Mouse (Mus musculus): Measurements from ENCODE around the gene Nrxn1.

Gene Nrxn1

DNA sequence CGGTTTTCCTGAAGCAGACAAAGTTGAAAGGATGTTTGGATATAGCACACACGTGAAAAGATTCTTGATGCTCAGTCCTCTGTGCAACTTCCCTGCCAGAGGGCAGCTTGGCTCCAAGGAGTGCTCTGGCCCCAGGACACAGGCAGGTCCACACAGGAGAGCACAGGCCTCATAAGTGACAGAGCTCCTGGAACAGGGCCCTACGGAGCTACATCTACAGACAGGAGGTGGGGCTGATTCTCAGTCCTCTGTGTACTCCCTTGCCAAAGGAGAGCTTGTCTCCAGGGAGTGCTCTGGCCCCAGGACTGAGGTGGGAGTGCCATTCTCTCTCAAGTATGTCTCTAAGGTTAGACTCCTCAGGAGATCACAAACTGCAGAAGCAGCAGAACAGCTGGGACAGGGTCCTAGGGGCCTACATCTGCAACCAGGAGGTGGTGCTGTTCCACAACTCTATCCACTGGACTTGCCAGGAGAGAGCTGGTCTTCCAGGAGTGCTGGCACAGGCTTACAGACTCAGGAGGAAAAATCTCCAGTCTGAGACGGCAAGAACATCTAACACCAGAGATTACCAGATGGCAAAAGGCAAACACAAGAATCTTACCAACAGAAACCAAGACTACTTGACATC is 129.9 kb downstream of the Nrxn1 start:
- no peak for DNase-seq (ENCODE audit: low spot score in 2 of 2)

DNA sequence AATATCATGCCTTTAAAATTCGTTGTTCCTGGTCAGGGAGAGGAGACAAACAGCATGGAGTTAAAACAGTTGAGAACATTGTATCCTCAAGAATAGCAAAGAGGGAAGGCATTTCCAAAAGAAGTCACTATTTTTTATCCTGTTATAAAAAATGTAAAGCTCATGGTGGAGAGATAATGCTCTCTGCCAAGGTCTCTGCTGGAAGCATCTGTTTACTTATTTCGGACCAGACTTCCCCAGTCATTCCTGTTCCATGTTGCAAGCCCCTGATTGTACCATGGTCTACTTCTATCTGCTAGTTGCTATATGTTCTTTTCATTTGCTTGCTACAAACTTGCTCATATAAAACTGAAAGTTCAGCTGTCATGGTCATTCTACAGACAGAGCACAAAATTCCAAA is 137.7 kb downstream of the Nrxn1 start:
- no peak for DNase-seq (ENCODE audit: low spot score in 2 of 2)

- no peak for DNase-seq (ENCODE audit: low spot score in 2 of 2)
Measured at GRCm38 (mm10) chr17:90934929-90935328, 157.9 kb downstream of the Nrxn1 start.

GRCm38 (mm10) chr17:90913320-90913719 is 179.6 kb downstream of the Nrxn1 start:
- no peak for DNase-seq (ENCODE audit: low spot score in 2 of 2)

GRCm38 (mm10) chr17:90912746-90913145 is 180.1 kb downstream of the Nrxn1 start:
- no peak for DNase-seq (ENCODE audit: low spot score in 2 of 2)

DNA sequence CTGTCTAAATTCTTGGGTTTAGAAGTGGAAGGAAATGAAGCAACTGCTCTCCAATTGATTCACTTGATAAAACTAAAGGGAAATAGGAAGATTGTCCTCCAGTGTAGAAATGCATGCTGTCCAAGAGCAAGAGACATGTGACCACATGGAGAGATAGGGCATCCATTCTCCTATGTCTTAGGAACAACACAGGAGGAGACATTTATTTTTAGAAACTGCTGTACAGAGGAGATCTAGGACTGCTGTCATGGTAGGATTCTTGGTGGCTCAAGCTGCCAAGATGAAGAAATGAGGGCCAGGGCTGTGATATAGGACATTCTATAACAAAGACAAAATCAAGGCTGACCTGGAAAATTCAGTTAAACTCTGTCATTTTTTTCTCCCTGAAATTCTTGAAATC is 180.5 kb downstream of the Nrxn1 start:
- DNase-seq (ENCODE audit: low spot score in 2 of 2) = no peak

DNA sequence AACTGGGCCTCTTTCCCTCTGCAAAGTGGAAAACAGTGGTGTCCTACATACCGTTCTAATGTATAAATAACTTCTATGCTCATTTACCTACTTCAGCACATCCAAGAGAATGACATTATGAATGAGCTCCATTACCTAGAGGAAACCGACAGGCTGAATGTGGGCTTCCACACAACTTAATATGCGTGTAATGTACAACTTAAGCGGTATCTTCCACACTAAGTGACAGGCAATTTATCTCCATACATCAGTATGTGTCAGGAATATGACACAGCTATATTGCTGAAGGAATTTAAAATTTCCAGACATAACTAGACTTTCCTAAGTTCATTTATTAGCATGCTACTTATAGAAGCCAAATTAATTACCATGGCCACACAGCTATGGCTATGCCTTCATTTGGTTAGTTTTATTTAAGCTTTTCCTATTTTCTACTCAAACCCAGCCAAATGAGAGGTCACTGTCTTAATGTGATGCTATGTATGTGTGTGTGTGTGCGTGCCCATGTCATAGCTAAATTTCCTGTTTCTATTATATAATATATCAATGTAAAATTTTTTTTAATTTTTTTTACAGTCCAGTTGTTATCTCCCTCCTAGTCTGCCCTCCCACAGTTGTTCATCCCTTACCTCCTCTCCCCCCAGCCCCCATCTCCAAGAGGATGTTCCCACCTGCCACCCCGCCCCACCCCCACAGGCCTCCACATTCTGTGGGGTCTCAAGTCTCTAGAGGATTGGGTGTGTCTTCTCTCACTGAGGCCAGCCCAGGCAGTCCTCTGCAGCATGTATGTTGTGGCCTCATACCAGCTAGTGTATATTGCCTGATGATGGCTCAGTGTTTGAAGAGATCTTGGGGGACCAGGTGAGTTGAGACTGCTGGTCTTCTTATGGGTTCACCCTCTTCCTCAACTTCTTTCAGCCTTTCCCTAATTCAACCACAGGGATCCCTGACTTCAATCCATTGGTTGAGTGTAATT is 186.5 kb downstream of the Nrxn1 start:
- no peak for DNase-seq (ENCODE audit: low spot score in 2 of 2)

DNA sequence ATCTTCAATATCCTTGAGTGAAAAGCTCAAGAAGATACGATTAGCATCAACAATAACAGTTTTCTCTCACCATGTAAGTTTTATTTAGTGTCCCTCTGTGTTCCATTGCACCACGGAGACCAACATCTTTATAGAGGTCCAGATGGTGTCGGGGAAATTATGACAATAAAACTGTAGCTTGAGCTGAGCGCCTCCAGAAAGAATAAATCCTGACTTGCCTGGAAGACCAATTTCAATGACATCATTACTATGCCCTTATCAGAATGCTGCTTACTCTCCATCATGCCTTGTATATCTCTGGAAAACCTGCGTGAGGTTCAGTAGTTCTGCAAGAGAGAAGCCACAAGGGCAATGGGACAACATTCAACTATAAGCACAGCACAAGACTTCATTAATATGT is 187.7 kb downstream of the Nrxn1 start:
- no peak for DNase-seq (ENCODE audit: low spot score in 2 of 2)

DNA sequence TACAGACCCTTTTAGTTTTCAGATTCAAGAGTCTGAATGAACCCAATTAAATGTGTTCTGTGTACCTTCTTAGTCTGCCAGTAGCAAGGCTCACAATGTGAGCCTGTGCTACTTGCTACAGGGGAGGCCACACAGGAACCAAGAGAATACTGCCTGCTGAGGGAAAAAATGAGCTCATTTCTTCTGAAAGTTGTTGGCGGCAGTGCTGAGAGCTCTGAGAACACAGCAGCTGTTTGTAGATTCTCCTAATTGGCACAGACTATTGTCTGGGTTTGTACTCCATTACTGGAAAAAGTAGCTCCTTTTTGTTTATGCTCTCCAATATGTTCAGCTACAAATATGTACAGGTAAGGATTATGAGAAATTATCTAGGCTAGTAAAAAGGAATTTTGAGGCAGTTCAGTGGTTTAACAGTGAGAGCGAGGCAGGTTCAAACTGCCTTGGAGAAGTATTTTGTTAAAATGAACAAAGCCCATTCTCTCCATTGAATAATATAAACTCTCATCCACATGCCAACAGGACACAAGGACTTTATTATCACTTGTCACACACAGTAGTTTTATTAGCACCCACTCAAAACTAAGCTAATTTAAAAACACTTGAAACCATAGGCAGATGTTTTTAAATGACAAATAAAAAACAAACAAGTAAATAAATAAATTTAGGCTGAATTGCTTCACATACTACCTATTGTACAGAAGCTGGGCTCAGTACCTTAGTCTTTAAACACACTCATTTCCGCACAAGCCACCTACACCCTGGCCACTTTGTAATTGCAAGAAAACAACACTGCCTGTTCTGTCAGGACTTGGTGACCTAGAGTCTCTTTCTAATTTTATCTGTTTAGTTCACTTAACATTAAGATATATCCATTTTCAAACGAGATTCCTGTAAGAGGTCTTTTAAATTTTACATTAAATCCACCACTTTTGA is 200.3 kb downstream of the Nrxn1 start:
- peak; percentile 45 to 75 for DNase-seq (ENCODE audit: low spot score in 2 of 2)

- no peak for DNase-seq (ENCODE audit: low spot score in 2 of 2)
Measured at GRCm38 (mm10) chr17:90891711-90892110, 201.2 kb downstream of the Nrxn1 start.

DNA sequence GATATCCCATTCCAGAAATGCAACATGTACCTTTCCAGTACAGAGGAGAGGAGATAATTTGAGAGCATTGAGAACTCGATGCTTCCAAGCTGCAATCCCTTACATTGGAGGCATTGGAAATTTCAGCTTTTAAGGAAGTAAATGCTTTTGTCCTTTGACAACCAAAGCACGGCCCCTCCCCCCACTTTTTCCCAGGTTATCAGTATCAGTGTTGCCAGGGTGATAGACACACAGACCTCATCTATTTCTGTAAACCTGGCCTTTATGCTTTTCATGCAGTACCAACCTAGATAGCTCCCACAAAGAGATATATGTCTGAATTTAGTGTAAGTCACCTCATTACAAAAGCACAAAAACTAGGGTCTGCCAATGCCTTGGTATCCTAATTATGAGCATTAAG is 235.6 kb downstream of the Nrxn1 start:
- DNase-seq (ENCODE audit: low spot score in 2 of 2) = no peak

- DNase-seq (ENCODE audit: low spot score in 2 of 2) = no peak
Measured at GRCm38 (mm10) chr17:90843876-90844275, 249.0 kb downstream of the Nrxn1 start.

- DNase-seq (ENCODE audit: low spot score in 2 of 2) = no peak
Measured at GRCm38 (mm10) chr17:90843072-90843611, 249.7 kb downstream of the Nrxn1 start.

DNA sequence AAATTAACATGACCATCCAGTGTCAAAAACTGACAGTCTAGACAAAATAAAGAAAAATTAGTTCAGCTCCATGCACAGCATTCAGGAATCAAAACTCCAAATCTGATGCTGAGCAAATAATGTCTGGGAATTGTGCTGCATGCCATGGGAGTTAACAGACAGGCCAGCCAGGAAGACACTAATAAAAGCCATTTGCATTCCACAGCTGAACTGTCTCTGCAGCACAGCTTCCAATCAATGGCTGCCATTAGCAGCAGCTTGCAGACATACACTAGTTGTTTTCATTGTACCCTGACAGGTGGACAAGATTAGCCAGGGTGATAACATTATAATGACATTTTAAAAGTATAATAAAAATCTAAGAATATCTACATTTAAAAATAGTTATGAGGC is 255.9 kb downstream of the Nrxn1 start:
- no peak for DNase-seq (ENCODE audit: low spot score in 2 of 2)

DNA sequence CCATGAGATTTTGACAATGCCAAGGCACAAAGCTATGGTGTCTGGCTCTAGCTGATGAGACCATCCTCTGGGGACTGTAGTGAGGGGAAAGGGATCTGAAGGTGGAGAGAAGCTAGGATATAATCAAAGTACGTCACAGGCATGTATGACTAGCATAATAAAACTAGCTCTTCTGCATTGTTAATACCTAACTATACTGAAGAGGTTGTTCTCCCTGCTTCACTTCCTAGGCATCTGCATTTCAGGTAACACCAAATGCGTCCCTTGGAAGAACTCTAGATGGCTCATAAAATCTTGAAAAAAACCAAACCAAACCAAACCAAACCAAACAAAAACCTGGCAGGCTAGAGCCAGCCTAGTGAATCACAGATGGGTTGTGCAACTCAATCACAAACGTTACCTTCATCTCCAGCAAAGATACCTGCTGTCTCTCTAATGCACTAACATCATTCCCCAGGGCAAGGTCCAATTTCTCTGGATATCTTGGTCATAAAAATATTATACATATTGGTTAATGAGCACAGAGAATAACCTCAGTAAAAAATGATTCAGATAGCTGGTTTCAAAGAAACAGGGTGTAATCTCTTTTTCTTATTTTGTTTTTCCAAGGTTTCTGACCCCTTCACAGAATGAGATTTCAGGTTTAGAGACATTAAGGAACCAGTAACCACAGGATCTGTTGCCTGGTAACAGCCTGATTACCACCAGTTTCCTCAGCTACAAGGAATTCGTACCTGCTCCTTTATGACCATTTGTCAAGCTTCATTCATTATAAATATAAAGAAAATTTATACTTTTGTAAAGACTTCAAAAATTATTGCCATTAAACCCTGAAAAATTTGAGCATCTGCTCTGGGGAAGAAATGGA is 256.5 kb downstream of the Nrxn1 start:
- no peak for DNase-seq (ENCODE audit: low spot score in 2 of 2)

- no peak for DNase-seq (ENCODE audit: low spot score in 2 of 2)
Measured at GRCm38 (mm10) chr17:90818340-90818739, 274.5 kb downstream of the Nrxn1 start.

DNA sequence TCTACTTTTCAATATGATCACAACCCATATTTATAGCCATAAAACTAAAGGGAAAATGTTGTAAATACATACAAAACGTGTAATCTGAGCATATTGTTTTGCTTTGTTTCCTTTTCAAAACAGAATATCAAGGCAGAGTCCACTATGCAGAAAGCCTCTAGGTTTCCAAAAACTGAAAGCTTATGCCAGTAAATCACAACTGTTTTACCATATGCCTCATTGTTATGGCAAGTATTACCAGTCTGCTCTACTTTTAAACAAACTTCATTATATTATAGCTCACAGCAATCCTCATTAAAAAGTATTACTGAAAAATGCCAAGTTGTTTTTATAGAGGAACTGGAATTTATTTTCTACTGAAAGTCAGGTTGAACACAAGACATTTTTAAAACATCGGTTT is 275.0 kb downstream of the Nrxn1 start:
- no peak for DNase-seq (ENCODE audit: low spot score in 2 of 2)

DNA sequence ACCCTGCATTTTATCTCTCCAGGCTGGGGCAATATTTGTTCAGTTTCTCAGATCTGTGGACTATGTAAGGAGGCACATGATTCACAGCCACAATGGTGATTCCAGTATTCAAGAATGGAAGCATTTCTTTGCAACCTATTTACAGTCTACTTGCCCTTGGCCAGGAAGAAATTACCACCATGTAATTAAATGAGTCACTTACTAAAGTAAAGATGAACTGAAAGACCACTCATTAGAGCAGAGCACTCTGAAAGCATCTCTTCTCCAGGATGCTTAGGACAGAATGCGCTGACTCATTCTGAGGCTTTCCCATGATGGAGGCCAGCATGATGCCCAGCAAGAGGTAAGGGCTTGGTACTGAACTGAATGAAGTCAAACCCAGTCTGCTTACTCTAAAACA is 277.6 kb downstream of the Nrxn1 start:
- no peak for DNase-seq (ENCODE audit: low spot score in 2 of 2)

DNA sequence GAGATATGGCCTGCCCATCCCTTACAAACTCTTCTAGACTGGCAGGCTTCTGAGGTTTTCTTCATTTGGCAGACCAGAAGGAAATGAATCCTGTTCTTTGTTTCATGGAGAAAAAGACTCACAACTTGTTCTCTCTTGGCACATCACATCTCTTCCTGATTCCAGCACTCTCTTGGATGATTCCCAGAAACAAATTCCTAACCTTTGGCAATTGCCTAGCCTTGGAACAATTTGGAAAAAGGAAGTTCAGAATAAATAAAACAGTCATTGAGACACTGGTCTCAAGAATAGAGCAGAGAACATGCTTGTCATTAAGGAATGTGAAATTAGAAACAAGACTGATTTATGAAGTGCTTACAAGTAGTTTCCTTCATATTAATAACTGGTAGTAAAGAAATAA is 279.1 kb downstream of the Nrxn1 start:
- no peak for DNase-seq (ENCODE audit: low spot score in 2 of 2)

DNA sequence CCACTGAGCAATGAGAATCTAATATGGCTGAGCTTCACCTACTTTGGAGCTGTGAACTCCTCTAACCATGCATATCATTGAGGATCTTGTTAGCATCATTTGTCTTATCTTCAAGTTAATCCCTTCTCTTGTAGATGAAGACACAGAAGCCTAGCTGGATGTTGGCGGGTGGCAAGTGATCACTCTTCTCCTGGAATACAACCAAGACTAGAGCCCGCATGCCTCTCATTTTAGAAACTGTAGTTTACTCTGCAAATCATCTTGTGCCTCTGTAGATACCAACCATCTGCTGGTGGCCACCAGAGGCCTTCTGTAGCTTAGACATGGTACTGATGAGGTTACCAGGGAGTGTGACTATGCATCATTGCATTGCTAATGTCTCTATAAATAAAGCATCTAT is 280.4 kb downstream of the Nrxn1 start:
- peak in 1 of 2 experiments; percentile 36 for DNase-seq (ENCODE audit: low spot score in 2 of 2)

Data from frontal cortex, postnatal 36 days (tissue).